Mouse (Mus musculus) gastrocnemius, postnatal 4 days (tissue): ENCODE measurements at regions not wholly inside any gene's neighbourhood (a gene's known extent, or its start where the extent isn't known, plus 50 kb on each side); places are given as distances from the start of the nearest gene placed in this dataset.

ENCODE experiments used
- DNase-seq, 2 experiments: peaks; one replicate each; pipeline ENCODE4 v3.0.0; 2021 to 2022; ENCODE audit warnings: low spot score in 2 of 2, mixed read lengths in 2 of 2

DNA sequence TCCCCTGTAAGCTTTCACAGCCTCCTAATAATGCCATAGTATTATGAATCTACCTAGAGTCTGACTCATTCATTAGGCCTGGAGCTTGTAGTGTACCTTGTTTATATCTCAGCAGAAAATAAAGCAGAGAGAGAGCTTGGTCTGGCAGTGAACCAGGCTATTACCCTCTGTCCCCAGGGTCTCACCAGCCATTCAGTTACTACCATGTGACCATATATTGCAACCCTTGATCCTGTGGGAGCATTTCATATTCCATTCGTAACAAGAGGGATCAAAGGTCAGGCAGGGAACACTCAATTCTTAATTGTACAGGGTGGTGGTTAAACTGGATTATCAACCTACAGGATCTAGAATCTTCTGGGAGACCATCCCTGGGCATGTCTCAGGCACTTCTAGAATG is 383.7 kb upstream of the Castor2 start:
- no peak for DNase-seq

DNA sequence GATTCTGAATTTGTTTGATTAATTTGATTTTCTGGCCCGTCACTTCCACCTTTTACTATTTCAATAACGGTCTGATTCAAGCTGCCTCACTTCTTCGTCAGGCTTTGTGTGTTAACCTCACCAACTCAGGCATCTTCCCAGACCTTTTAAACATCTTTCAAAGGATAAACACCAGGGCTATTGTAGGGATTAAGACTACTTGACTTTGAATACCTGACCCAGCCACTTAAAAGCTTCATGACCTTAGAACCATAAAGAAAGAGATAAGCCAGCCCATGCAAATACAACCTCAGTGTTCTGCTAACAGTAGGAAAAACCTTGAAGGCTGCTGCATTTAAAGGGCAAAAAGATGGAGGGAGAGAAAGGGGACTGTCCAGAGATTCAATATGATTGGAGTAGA is 386.9 kb upstream of the Castor2 start:
- no peak for DNase-seq

DNA sequence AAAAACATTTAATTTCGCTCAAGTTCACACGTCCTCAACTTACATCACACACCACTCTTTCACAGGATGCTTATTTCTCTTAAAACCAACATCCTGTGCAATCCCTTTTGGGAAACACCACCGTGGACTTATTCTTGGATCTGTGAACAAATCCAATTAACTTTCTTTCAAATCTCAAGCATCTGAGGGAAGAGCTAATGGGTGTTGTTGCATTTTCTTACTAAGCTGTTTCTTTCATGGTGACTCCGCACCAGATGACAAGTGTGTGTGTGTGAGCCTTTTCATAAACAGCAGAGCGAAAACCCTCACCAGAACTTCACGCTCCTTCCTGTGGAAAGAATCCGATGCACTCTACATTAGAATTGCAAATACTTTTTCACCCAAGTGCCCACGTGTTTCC is 390.6 kb upstream of the Castor2 start:
- no peak for DNase-seq

DNA sequence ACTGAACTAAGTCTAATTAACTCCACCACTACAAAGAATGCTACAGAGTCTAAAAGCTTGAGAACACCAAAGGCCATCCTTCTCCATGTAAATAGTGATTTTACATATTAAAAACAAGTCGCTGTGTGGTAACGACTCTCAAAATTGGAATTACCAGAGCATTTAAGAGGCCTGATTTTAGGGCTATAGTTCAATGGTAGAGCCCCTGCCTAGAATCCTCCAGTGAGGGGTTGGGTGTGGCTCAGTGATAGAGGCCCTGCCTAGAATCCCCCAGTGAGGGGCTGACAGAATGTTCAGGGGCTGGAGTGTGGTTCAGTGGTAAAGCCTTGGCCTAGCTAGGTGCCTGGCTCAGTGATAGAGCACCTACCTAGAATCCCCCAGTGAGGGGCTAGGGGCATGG is 413.3 kb upstream of the Castor2 start:
- no peak for DNase-seq

DNA sequence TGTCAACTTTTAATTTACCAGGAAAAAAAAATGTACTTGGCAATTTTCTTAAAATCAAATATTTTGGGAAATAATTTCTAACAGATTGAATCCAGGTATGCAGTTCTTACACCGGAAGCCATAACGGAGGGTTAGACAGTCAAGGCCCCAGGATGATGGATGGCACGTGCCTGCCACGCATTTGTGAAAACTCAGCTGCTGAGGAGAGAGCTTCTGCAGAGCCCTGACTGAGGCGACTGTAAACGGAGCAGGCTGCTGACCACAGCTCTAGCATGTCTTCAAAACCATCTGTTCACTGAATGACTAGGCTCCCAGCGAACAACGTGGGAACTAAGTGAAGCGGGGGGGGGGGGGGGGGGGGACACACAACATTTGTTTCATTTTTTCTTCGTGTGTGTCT is 416.5 kb upstream of the Castor2 start:
- no peak for DNase-seq

DNA sequence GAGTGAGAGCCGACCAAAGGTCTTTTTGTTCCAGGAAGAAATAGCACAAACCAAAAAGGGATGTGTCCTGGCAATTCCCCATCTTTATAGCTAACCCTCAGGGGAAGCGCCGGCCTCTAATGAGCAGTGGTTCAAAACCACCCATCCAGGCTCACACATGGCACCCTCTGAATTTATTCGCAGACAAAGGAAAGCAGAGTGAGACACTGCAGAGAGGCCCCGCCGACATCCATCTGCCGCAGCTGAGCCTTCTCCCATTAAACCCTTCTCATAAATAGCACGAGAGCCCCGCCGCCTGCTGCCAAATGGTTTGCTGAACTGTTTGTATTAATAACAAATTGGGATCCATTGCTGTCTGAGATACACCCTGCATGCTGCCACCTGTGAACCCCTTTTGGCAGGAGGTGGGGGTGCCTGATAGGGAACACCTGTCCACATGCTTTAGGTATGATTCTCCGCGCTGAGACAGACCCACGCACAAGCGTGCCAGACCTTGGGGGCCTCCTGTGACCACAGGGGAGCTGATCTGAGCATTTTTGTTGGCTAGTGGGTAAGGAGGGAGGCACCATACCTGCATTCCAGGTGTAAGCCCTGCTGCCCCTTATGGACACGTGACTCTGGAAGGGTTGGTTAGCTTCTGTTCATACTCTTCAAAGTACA is 422.6 kb upstream of the Castor2 start:
- DNase-seq, result no peak

DNA sequence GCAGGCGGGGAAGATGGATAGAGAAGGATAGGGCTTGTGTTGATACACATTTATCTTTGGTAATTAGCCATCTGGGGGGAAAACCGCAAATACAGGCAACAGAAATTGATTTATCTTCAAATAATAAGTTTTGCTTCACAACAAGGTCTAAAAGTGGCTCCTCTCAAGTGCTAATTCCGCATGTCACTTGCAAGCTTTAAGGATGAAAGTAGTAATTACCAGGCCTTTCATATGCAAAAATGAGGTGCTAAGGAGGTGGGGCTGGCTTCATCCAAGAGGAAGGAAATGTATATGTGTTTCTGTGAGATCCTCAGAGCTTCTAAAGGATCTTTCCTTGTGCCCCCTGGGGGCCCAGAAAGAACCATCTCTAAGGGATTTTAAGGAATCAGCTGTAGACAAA is 423.9 kb upstream of the Castor2 start:
- DNase-seq, result no peak

DNA sequence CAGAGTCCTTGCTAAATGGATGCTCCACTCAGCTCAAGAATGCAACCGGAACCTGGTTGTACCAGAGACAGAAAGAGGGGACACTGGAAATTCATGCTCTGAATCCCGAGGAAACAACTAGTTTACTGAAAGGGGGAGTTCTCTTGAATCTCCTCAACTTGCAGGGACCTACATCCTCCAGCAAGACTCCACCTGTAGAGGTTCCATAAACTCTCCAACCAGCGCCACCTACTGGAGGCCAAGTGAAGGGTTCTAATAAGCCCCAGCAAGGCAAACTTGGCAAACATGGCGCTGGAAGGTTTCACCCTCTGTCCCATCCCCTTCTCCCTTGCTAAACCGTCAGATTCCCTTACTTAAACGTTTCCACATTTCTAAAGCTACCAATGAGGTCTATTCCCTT is 433.0 kb upstream of the Castor2 start:
- DNase-seq, result peak in 1 of 2 experiments; percentile 52

DNA sequence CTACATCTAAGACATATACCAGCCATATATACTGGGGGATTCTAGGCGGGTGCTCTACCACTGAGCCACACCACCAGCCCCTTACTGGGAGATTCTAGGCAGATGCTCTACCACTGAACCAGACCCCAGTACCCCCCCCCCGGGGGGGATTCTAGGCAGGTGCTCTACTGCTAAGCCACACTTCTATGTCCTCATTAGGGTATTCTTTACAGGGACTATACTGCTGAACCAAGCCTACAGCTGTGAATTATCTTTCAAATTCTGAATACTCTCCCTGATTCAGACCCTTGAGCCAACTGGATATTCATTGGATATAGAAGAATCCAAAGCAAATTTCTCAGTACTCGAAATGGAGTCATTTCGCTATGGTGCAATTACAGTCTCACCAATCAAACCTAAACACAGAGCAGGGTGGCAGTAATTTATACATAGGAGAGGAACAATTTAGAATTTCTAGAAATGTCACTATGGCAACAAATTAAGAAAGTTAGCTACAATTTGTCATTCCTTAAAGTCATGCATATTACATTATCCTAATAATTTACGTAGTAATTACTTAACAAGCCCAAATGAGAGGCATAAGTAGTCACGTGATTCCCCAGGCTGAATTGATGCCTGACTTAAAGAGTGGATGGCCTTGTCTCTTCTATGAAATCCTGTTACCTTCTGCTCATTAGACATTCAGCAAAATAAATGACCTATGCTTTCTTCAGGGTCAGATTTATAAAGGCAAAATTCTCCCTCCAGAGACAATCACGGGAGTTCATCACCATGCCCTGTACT is 436.8 kb upstream of the Castor2 start:
- DNase-seq, result no peak

DNA sequence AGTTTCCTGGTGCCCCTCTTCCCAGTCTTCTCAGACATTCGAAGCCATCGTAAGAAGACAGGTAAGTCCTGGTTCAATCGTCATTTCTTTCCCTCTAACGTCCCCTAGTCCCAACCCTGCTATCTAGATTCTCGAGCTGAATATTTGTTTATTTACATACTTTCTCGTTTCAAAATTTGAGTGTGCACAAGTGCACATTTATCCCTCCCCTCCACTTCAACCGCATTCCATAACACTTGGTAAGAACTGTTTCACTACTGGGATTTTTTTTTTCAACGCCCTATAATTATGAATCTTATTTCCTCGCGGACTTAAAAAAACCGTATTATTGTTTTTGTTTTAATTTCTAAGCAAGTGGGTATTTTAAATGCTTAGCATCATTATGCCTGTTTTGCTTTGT is 439.2 kb upstream of the Castor2 start:
- DNase-seq, result no peak

DNA sequence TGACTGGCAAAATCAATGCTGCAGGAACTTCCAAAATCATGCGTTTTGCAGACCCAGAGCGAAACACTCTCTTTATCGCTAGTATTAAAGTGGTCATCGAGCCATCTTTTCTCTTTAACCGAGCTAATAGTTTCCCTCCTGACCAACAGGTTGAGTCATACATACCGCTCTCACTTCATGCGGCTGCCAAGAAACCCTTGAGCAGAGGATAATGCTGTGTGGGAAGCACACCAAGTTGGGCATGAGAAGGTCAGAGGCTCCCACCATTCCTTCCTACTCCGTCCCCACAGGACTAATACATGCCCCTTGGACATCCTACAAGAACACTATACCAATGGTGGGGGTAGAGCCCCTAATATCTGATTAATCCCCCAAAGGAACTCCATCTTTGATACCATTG is 442.7 kb upstream of the Castor2 start:
- DNase-seq, result no peak

DNA sequence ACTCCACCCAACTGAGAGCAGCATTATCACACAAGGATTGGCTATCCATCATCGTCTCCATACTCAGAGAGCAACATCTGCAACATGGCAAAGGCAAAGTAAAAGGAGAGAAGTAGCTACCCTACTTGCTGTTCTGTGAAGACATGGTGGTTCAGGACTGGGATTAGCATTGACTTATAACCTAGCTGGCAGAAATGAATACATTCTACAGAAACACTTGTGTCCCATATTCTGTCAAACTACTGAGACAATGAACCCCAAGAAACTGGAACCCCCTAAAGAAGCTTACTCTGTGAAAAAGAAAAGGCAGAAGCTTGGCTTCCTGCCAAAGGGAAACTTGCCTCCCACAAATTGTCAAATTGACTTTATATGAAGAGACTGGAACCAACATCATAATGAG is 446.1 kb upstream of the Castor2 start:
- DNase-seq, result no peak

DNA sequence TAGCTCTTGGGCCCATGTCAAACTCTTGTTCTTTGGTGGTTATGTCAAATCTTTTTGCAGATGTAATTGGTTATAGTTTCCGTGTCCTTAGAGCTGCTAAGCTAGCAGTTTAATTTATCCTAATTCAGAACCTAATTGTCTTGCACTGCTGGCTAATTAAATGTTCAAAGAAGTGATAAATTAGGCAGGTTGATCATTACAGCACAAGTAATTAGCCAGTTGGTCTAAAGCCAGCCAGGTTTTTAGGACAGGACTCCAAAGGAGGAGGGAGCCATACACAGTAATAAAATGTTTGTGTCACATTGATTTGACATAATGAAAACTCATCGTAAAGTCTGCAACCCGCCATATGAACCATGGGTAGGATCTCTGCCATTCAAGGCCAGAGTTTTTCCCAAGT is 449.3 kb upstream of the Castor2 start:
- DNase-seq, result no peak

DNA sequence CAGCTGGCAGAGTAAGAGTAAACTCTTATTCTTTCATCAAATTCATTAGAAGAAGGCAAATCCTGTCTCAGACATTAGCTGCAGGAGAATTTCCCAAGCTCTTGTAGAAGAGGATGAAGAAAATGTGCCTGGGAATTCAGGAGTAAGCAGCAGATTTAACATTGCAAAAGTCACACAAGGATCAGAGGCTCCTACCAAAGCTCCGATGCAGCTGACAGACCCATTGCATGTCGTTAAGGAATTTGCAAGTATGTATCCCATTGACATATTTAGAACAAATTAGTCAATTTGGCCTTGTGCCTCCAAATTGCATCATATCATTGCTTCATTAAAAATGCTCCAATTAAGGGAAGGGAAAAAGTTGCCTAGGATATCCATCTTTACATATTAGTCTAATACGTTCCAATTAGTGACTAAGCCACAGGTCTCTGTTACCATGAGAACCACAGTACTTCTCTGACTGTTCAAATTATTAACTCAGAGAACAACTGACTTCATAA is 453.8 kb upstream of the Castor2 start:
- DNase-seq, result no peak

DNA sequence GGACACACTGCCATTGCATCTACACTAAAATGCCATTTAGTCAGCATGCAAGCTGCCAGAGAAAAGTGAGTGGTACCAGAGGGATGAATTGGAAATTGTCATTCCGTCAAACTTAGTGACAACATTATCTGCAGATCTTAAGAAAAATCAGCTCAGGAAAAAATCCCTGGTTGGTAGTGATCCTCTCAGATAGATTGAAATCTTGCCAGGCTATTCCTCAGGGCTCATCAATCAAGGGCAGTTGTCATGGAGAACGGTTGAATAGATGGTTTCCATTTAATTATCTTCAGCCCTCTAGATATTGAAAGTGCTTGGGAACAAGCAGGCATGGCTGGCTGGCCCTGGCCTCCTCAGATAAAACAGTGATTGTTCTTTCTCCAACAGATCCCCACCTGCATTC is 456.2 kb upstream of the Castor2 start:
- no peak for DNase-seq

DNA sequence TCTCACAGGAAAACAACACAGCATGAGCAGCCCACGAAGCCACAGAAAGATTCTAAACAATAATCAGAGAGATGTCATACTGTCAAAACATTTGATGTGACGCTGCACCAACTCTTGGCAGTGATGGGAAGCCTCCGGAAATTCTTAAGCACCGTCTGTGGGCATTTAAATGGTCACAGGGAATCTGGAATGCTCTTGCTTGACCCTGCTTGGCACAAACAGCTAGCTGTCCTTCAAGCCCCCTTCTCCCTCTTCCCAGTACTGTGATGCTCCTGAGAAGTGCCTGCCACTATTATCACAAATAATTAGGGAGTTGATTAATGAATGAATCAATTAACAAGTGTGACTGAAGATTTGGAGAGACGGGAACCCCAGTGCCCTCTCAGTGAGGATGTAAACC is 465.0 kb upstream of the Castor2 start:
- no peak for DNase-seq

DNA sequence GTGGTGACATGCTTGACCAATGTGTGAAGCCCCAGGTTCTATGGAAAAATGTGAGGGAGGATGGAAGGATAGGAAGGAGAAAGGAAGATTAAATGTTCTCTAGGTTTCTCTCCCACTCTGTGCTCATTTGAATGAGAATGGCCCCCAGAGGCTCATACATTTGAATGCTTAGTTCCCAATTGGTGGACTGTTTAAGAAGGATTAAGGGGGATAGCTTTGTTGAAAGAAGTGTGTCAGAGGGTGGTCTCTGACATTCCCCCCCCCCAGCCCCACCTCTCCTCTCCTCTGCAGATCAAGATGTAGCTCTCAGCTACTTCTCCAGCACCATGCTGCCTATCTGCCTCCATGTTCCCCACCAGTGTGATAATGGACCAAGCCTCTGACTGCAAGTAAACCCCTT is 467.7 kb upstream of the Castor2 start:
- DNase-seq, result no peak

DNA sequence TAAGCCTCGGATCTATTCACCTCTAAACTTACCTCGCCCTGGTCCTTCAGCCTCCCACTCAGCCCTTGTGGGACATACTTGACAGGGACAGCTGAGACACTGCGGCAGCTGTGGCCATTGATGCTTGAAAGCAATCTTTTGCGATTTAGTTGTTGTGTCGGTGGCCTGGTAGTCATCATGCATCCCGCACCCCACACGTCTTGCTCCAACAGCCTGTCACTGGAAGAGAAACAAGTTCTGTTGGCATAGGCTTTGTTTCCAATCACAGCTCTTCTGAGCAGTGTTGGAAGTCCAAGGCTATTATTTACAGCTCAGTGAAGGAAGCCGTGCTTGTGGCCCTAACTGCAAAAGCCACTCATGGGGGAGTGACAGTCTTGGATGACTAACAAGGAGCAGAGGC is 480.2 kb upstream of the Castor2 start:
- DNase-seq, result no peak

DNA sequence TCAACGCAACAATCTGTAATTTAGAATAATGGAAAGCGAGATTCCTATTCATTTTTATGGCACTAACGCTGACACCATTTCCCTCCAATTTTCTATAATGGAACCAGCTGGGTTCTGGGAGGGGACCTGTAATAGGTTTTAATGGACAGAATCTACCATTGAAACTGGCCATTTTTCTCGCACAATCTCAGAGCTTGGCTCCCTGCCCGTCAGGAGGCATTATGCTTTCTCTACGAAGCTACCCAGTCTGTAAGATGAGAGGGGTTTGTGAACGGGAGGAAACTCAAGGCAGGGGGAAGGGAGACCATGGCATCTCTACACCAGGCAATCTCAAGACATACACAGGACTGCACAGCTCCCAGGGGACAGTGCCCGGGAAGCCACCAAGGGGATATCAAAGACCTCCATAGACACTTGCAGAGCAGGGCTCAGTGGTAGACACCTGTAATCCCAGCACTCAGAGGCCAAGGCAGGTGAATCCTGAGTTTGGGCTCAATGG is 498.2 kb upstream of the Castor2 start:
- DNase-seq, result no peak

DNA sequence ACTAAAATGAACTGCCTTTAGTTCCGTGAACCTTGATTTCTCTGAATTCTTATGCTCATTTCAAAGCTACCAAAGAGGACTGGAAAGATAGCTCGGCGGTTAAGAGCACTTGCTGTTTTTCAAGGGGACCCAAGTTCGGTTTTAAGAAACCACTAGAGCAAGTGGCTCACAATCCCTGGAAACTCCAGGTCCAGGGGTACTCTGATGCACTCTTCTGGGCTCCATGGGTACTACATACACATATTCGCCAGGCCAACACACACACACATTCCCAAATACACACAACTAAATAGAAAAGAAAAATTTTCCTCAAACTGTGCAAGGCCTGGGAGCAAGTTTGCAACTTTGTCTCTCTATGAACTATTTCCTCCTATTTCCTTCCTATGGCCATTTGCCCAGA is 498.9 kb upstream of the Castor2 start:
- DNase-seq, result no peak

DNA sequence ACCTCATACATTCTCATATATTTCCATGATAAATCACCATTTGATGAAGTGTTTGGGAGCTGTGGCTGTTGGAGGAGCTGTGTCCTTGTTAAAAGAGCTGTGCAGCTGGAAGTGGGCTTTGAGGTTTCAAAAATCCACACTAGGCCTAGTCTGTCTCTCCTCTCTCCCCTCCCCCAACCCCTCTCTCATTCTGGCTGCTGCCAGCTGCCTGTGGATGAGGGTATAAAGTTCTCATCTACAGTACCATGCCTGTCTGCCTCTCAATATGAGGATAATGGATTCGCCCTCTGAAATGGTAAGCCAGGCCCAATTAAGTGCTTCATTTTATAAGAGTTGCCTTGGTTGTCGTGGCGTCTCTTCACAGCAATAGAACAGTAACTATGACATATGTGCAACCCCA is 501.4 kb upstream of the Castor2 start:
- no peak for DNase-seq

DNA sequence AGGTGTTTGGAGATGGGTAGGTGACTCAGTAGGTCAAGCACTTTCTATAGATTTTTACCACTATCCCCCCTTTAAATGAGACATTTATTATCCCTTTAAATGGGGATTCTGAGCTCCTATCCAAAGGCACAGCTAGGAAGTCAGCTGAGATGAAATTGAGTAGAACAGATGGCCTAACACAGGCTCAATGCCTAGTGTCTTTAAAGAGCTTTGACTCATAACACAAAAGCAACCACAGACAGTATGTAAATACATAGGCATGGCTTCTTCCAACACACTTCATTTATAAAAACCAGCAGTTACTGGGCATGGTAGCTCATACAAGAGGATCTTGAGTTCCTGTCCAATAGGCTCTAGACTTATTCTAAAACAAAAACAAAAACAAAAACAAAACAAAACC is 513.0 kb upstream of the Castor2 start:
- DNase-seq, result no peak

DNA sequence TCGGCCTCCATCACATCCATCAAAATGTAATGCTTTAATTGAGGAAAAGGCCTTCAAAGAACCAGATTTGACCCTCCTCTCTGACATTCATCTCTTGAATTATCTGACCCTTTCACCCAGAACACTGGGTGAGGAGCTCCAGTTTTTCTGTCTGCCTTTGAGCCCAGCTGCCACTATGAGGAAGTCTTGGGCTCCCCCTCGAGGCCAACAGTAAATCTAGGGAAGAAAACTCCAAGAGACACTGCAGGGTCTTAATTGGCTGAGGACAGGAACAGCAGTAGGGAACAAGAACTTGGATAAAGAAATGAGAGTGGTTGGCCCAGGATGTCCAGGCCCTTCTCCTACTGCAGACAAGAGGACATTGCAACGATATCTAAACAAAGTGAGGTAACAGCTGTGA is 514.3 kb upstream of the Castor2 start:
- peak in 1 of 2 experiments; percentile 30 for DNase-seq
